Comparison of ENCODE assay signal across 20 mouse cellular contexts in the genomic region with DNA sequence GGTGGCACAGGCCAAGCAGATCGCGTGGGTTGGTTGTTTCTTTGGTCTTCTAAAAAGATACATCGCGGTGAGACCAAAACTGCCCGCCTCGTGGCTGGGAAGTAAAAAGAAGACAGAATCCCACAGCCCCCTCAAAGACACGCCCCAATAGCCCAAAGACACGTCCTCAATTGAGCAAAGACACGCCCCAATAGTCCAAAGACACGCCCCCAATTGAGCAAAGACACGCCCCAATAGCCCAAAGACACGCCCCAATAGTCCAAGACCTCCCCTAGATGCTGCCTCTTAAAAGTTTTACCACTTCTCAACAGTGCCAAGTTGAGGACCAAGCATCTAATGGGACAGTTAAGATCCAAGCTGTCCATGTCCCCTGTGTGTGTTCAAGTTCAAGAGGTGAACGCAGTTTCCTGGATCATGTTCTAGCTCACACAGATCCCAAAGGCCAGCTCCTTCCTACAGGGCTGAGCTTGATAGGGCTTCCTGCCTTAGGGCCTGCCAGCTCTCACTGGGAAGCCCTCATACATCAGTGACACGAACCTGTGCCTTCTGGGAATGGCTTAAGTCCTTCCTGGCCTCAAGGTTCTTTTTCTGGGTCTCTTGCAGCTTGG. TPM values are rescaled to one million over a fixed set of nuclear protein-coding genes. Genes with fewer than 3 reads are reported as not detected.
DNase-seq lines count a peak whose midpoint lies in the region; ATAC-seq and TF ChIP-seq lines count a peak whose summit lies in the region.
"Had no signal": no experiment of that assay in that cellular context is flagged by ENCODE, and none has a peak within 500 bp of the region (broad histone marks: within the 10 kb centered on the region; RNA-seq: fewer than 3 reads in every experiment).

No protein-coding gene starts in this region.

- H3K27ac ChIP-seq in heart, embryonic 12.5 days (ENCODE audit: poor library complexity, severe bottlenecking), result no peak overlapping the region
- H3K27ac ChIP-seq in lung, postnatal 0 days (ENCODE audit: low read length), result no peak overlapping the region
- peak overlapping the region; percentile 80 for H3K27ac ChIP-seq in heart, embryonic 13.5 days (replicated peaks)
- H3K27ac ChIP-seq: forebrain, embryonic 13.5 days; hindbrain, embryonic 15.5 days; liver, embryonic 15.5 days; macrophage had no signal

- no peak for TF ChIP-seq EP300 in lung, postnatal 0 days (IDR thresholded peaks at IDR 0.05)

- peaks cover 14% of the 10 kb centered on the region for H3K9me3 ChIP-seq in heart, embryonic 12.5 days (replicated peaks)
- H3K9me3 ChIP-seq in lung, postnatal 0 days (ENCODE audit: low read length), result no peaks in the 10 kb centered on the region
- H3K9me3 ChIP-seq in heart, embryonic 13.5 days, result peaks cover 9% of the 10 kb centered on the region
- H3K9me3 ChIP-seq: hindbrain, embryonic 15.5 days; liver, embryonic 15.5 days had no signal

- intact Hi-C loops in left cerebral cortex, postnatal 4 days (cut with DNase I), result no loop called here

- no peak overlapping the region for H3K4me2 ChIP-seq in heart, embryonic 12.5 days
- no peak overlapping the region for H3K4me2 ChIP-seq in lung, postnatal 0 days (replicated peaks; ENCODE audit: low read depth, low read length)
- H3K4me2 ChIP-seq in heart, embryonic 13.5 days, result no peak overlapping the region
- H3K4me2 ChIP-seq: forebrain, embryonic 13.5 days; hindbrain, embryonic 15.5 days had no signal

- peak; percentile 98 for DNase-seq in heart, adult 11 months
- DNase-seq in lung, postnatal 25 days (ENCODE audit: low spot score), result peak; percentile 20
- DNase-seq in lung, postnatal 0 days (ENCODE audit: low spot score), result no peak
- peak; percentile 46 to 76 for DNase-seq in kidney, postnatal 36 days
- no peak for DNase-seq in left cerebral cortex, postnatal 4 days
- DNase-seq in spleen, adult 12 weeks (ENCODE audit: low spot score), result no peak
- DNase-seq: adrenal gland, postnatal 14 days; cerebellum, adult 8-10 months; embryo, embryonic 11 days; midbrain, embryonic 14.5 days; right cerebral cortex, adult 18-20 months had no signal

- WGBS in heart, embryonic 12.5 days, result 56% methylated on average over 14 of the region's 14 CpGs
- 51% methylated on average over 14 of the region's 14 CpGs for WGBS in lung, postnatal 0 days
- WGBS in heart, embryonic 13.5 days, result 44% methylated on average over 14 of the region's 14 CpGs

- H3K4me3 ChIP-seq in heart, embryonic 12.5 days, result no peak overlapping the region
- no peak overlapping the region for H3K4me3 ChIP-seq in lung, postnatal 0 days (ENCODE audit: low read depth, low read length)
- H3K4me3 ChIP-seq in heart, embryonic 13.5 days, result no peak overlapping the region
- H3K4me3 ChIP-seq: forebrain, embryonic 13.5 days; hindbrain, embryonic 15.5 days; liver, embryonic 15.5 days had no signal

- 0 out of 2 replicates have a peak, but pooled peaks cover 3% of the 10 kb centered on the region for H3K4me1 ChIP-seq in heart, embryonic 12.5 days (replicated peaks)
- peaks cover 4% of the 10 kb centered on the region; the same call in 1 of the 2 replicates for H3K4me1 ChIP-seq in lung, postnatal 0 days (ENCODE audit: insufficient read depth, low read depth, low read length)
- H3K4me1 ChIP-seq in heart, embryonic 13.5 days, result peaks cover 6% of the 10 kb centered on the region; the same call in 1 of the 2 replicates
- H3K4me1 ChIP-seq: forebrain, embryonic 13.5 days; hindbrain, embryonic 15.5 days; liver, embryonic 15.5 days had no signal

- ATAC-seq in heart, embryonic 12.5 days (ENCODE audit: insufficient number of reproducible peaks, low FRiP score), result no peak
- no peak; the same call in 1 of the 2 replicates for ATAC-seq in lung, postnatal 0 days
- no peak for ATAC-seq in heart, embryonic 13.5 days (ENCODE audit: extremely low read depth, insufficient number of reproducible peaks, low FRiP score, low TSS enrichment)
- ATAC-seq: forebrain, embryonic 13.5 days had no signal

- H3K36me3 ChIP-seq in heart, embryonic 12.5 days, result no peaks in the 10 kb centered on the region
- no peaks in the 10 kb centered on the region for H3K36me3 ChIP-seq in lung, postnatal 0 days (ENCODE audit: insufficient read depth, low read length)
- H3K36me3 ChIP-seq in heart, embryonic 13.5 days, result no peaks in the 10 kb centered on the region
- H3K36me3 ChIP-seq: hindbrain, embryonic 15.5 days; liver, embryonic 15.5 days had no signal

- H3K27me3 ChIP-seq in heart, embryonic 12.5 days (replicated peaks), result 0 out of 2 replicates have a peak, but pooled peaks cover 3% of the 10 kb centered on the region
- no peaks in the 10 kb centered on the region for H3K27me3 ChIP-seq in lung, postnatal 0 days (replicated peaks; ENCODE audit: insufficient read depth, low read length)
- no peaks in the 10 kb centered on the region for H3K27me3 ChIP-seq in heart, embryonic 13.5 days (replicated peaks)
- H3K27me3 ChIP-seq: forebrain, embryonic 13.5 days; hindbrain, embryonic 15.5 days had no signal

- no peak for TF ChIP-seq CTCF in lung, postnatal 0 days (IDR thresholded peaks at IDR 0.05)

- no peak overlapping the region for H3K9ac ChIP-seq in heart, embryonic 12.5 days
- H3K9ac ChIP-seq in lung, postnatal 0 days (replicated peaks; ENCODE audit: low read depth), result no peak overlapping the region
- H3K9ac ChIP-seq in heart, embryonic 13.5 days, result no peak overlapping the region
- H3K9ac ChIP-seq: forebrain, embryonic 13.5 days; hindbrain, embryonic 15.5 days; liver, embryonic 15.5 days had no signal

RNA-seq across cellular contexts. Expression of a gene that starts 8.7 kb away (rescaled TPM):
- polyA plus RNA-seq in heart, embryonic 12.5 days (2016; fragmentation: Nextera tagmentation; extraction: Ambion mirVana), result 1.6 and 1.9 TPM in 2 replicates
- polyA plus RNA-seq in lung, postnatal 0 days (2015; fragmentation: Nextera tagmentation; extraction: Ambion mirVana), result 2.1 and 2.4 TPM in 2 replicates
- polyA plus RNA-seq in heart, embryonic 13.5 days (2015; fragmentation: Nextera tagmentation; extraction: Ambion mirVana), result 2.7 and 2.9 TPM in 2 replicates
- total RNA-seq in left cerebral cortex, postnatal 4 days (2021), result not detected
- total RNA-seq: left cerebral cortex, postnatal 25 days had no signal

RNA-seq across cellular contexts. Expression of a gene that starts 21.7 kb away (rescaled TPM):
- polyA plus RNA-seq in heart, embryonic 12.5 days (2016; fragmentation: Nextera tagmentation; extraction: Ambion mirVana), result 4.1 and 4.5 TPM in 2 replicates
- 0.84 and 2.2 TPM in 2 replicates for polyA plus RNA-seq in lung, postnatal 0 days (2015; fragmentation: Nextera tagmentation; extraction: Ambion mirVana)
- 2.9 and 3.8 TPM in 2 replicates for polyA plus RNA-seq in heart, embryonic 13.5 days (2015; fragmentation: Nextera tagmentation; extraction: Ambion mirVana)
- 10 to 100 TPM; 53.1 to 56.3 TPM for total RNA-seq in left cerebral cortex, postnatal 4 days (2021)
- polyA plus RNA-seq: macrophage had no signal

RNA-seq across cellular contexts. Expression of a gene that starts 38.3 kb away (rescaled TPM):
- 15.4 and 17.8 TPM in 2 replicates for polyA plus RNA-seq in heart, embryonic 12.5 days (2016; fragmentation: Nextera tagmentation; extraction: Ambion mirVana)
- polyA plus RNA-seq in lung, postnatal 0 days (2015; fragmentation: Nextera tagmentation; extraction: Ambion mirVana), result 3.9 TPM in 2 replicates
- 10.6 and 11.0 TPM in 2 replicates for polyA plus RNA-seq in heart, embryonic 13.5 days (2015; fragmentation: Nextera tagmentation; extraction: Ambion mirVana)
- total RNA-seq in left cerebral cortex, postnatal 4 days (2021), result 10 to 100 TPM; 39.1 to 45.0 TPM
- polyA plus RNA-seq: macrophage had no signal

RNA-seq across cellular contexts. Expression of a gene that starts 51.1 kb away (rescaled TPM):
- not detected in 2 replicates for polyA plus RNA-seq in heart, embryonic 12.5 days (2016; fragmentation: Nextera tagmentation; extraction: Ambion mirVana)
- 2.6 and 4.2 TPM in 2 replicates for polyA plus RNA-seq in lung, postnatal 0 days (2015; fragmentation: Nextera tagmentation; extraction: Ambion mirVana)
- polyA plus RNA-seq in heart, embryonic 13.5 days (2015; fragmentation: Nextera tagmentation; extraction: Ambion mirVana), result not detected in 2 replicates
- not detected for total RNA-seq in left cerebral cortex, postnatal 4 days (2021)
- total RNA-seq: adrenal gland, postnatal 14 days; layer of hippocampus, postnatal 10 days; left cerebral cortex, postnatal 25 days had no signal
- polyA plus RNA-seq: forebrain, embryonic 13.5 days; heart, embryonic 14.5 days; hindbrain, embryonic 15.5 days; liver, embryonic 15.5 days; macrophage; midbrain, embryonic 14.5 days had no signal

RNA-seq across cellular contexts. Expression of a gene that starts 57.7 kb away (rescaled TPM):
- not detected in 2 replicates for polyA plus RNA-seq in heart, embryonic 12.5 days (2016; fragmentation: Nextera tagmentation; extraction: Ambion mirVana)
- polyA plus RNA-seq in lung, postnatal 0 days (2015; fragmentation: Nextera tagmentation; extraction: Ambion mirVana), result not detected in 2 replicates
- 1.2 TPM in 1 of 2 replicates, not detected in the other for polyA plus RNA-seq in heart, embryonic 13.5 days (2015; fragmentation: Nextera tagmentation; extraction: Ambion mirVana)
- not detected for total RNA-seq in left cerebral cortex, postnatal 4 days (2021)
- total RNA-seq: adrenal gland, postnatal 14 days; layer of hippocampus, postnatal 10 days; left cerebral cortex, postnatal 25 days had no signal
- polyA plus RNA-seq: forebrain, embryonic 13.5 days; heart, embryonic 14.5 days; macrophage; midbrain, embryonic 14.5 days had no signal

Comparison
In these comparisons a context has a peak if more than half of its experiments do, and no peak if none do; other contexts are left out.
1. DNase-seq: peak in heart, adult 11 months (single experiment), lung, postnatal 25 days (single experiment) and kidney, postnatal 36 days (2 of 2); none in lung, postnatal 0 days (single experiment), left cerebral cortex, postnatal 4 days (single experiment) and spleen, adult 12 weeks (single experiment).